Comparison of ENCODE assay signal across 15 mouse cellular contexts in the genomic region with DNA sequence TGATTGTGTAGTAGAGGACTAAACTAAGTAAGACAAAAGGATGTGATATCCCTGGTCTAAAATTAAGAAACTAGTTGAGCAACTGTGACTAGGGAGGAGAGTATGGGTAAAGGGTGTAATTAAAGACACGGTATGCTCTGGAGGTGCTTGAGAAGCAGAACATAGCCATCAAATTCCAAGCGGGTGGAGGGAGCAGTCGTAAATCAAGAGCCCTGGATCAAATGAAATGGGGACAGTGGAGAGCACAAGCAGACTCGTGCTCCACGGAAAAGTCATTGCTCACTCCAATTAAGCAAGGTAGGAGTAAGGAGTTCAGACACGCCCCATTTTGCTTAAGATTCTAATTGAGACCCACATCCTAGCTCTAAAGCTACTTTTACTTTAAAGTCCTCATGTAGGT.
"Had no signal": no experiment of that assay in that cellular context is flagged by ENCODE, and none has a peak within 500 bp of the region (broad histone marks: within the 10 kb centered on the region; RNA-seq: fewer than 3 reads in every experiment).

No protein-coding gene starts in this region.

- H3K27me3 ChIP-seq: liver, embryonic 13.5 days; midbrain, embryonic 12.5 days; midbrain, embryonic 15.5 days; neural tube, embryonic 12.5 days; stomach, embryonic 15.5 days had no signal

- ATAC-seq: intestine, postnatal 0 days; midbrain, embryonic 15.5 days had no signal

- H3K9ac ChIP-seq: liver, embryonic 13.5 days; midbrain, embryonic 12.5 days; midbrain, embryonic 15.5 days; neural tube, embryonic 12.5 days; stomach, embryonic 15.5 days had no signal

- H3K4me1 ChIP-seq: liver, embryonic 13.5 days; midbrain, embryonic 12.5 days; midbrain, embryonic 15.5 days; neural tube, embryonic 12.5 days; stomach, embryonic 15.5 days had no signal

- H3K36me3 ChIP-seq: liver, embryonic 13.5 days; midbrain, embryonic 12.5 days; midbrain, embryonic 15.5 days; neural tube, embryonic 12.5 days; stomach, embryonic 15.5 days had no signal

- H3K4me2 ChIP-seq: liver, embryonic 13.5 days; midbrain, embryonic 12.5 days; midbrain, embryonic 15.5 days; neural tube, embryonic 12.5 days; stomach, embryonic 15.5 days had no signal

- H3K4me3 ChIP-seq: liver, embryonic 13.5 days; midbrain, embryonic 12.5 days; midbrain, embryonic 15.5 days; neural tube, embryonic 12.5 days; stomach, embryonic 15.5 days had no signal

- H3K9me3 ChIP-seq: liver, embryonic 13.5 days; midbrain, embryonic 12.5 days; midbrain, embryonic 15.5 days; neural tube, embryonic 12.5 days; stomach, embryonic 15.5 days had no signal

- H3K27ac ChIP-seq: liver, embryonic 13.5 days; midbrain, embryonic 12.5 days; midbrain, embryonic 15.5 days; neural tube, embryonic 12.5 days; stomach, embryonic 15.5 days had no signal

- DNase-seq: kidney, adult 8-10 months; left cerebral cortex, postnatal 4 days; liver, embryonic 13.5 days; lung, adult 2 months; lung, postnatal 14 days; lung, postnatal 4 days; retina, postnatal 1 day; right cerebral cortex, postnatal 25 days; spleen, adult 18-20 months; thymus, postnatal 25 days had no signal
